Mouse (Mus musculus) testis, adult 2 months (tissue): ENCODE data around the gene Aatk.

Experiments used
- CTCF ChIP-seq: fragments of 200-500 bp; IDR thresholded peaks from 2 replicates; pipeline ENCODE4 v1.5.1; 2012; ENCODE audit warnings: low read depth, mild to moderate bottlenecking, inconsistent platforms, low read length, moderate library complexity; ENCODE audit not compliant: control insufficient read depth, insufficient read depth, insufficient replicate concordance
- POLR2A ChIP-seq: fragments of 200-500 bp; IDR thresholded peaks from 2 replicates; pipeline ENCODE4 v1.6.1; 2012; ENCODE audit warnings: low read depth, mild to moderate bottlenecking, inconsistent platforms, low read length, moderate library complexity; ENCODE audit not compliant: control insufficient read depth

GRCm38 (mm10) chr11:120033473-120033872 lies 13.5 kb downstream of the Aatk start:
- TF ChIP-seq CTCF (no peak), POLR2A (no peak)
